In genomic region chr6:103893455-103893854, GRCm38 (mm10) we compare ENCODE assay signal across 25 mouse cellular contexts.
A peak's percentile ranks its signal among the peaks of the same experiment; 100 is the strongest.
DNase-seq lines count a peak whose midpoint lies in the region; ATAC-seq and TF ChIP-seq lines count a peak whose summit lies in the region.
"Had no signal": no experiment of that assay in that cellular context is flagged by ENCODE, and none has a peak within 500 bp of the region (broad histone marks: within the 10 kb centered on the region; RNA-seq: fewer than 3 reads in every experiment).

No protein-coding gene starts in this region.

- no peak overlapping the region for H3K4me2 ChIP-seq in hindbrain, embryonic 11.5 days (replicated peaks; ENCODE audit: low read depth, low read length)
- no peak overlapping the region for H3K4me2 ChIP-seq in hindbrain, embryonic 14.5 days (replicated peaks)
- no peak overlapping the region for H3K4me2 ChIP-seq in forebrain, embryonic 14.5 days (ENCODE audit: low read length)
- H3K4me2 ChIP-seq: embryonic facial prominence, embryonic 13.5 days; heart, embryonic 11.5 days; hindbrain, embryonic 13.5 days had no signal

- H3K36me3 ChIP-seq in hindbrain, embryonic 11.5 days (ENCODE audit: control insufficient read depth, insufficient read depth, low read length), result no peaks in the 10 kb centered on the region
- no peaks in the 10 kb centered on the region for H3K36me3 ChIP-seq in hindbrain, embryonic 14.5 days (replicated peaks; ENCODE audit: control insufficient read depth, insufficient read depth)
- H3K36me3 ChIP-seq in forebrain, embryonic 14.5 days (ENCODE audit: control insufficient read depth, insufficient read depth, low read length), result no peaks in the 10 kb centered on the region
- H3K36me3 ChIP-seq: embryonic facial prominence, embryonic 10.5 days; embryonic facial prominence, embryonic 13.5 days; hindbrain, embryonic 13.5 days had no signal

- no peak for TF ChIP-seq POLR2A in brain, embryonic 14.5 days (IDR thresholded peaks at IDR 0.05; ENCODE audit: borderline replicate concordance, extremely low read depth, insufficient read depth, insufficient read length, poor library complexity, severe bottlenecking)

- no peak overlapping the region for H3K9ac ChIP-seq in hindbrain, embryonic 11.5 days (ENCODE audit: low read depth, low read length)
- H3K9ac ChIP-seq in hindbrain, embryonic 14.5 days, result no peak overlapping the region
- H3K9ac ChIP-seq in forebrain, embryonic 14.5 days (ENCODE audit: low read length), result no peak overlapping the region
- H3K9ac ChIP-seq: embryonic facial prominence, embryonic 13.5 days; hindbrain, embryonic 13.5 days had no signal

- H3K27ac ChIP-seq in hindbrain, embryonic 11.5 days (ENCODE audit: low read depth, low read length), result no peak overlapping the region
- no peak overlapping the region for H3K27ac ChIP-seq in hindbrain, embryonic 14.5 days
- H3K27ac ChIP-seq in forebrain, embryonic 14.5 days (ENCODE audit: low read depth, low read length), result no peak overlapping the region
- H3K27ac ChIP-seq: embryonic facial prominence, embryonic 10.5 days; embryonic facial prominence, embryonic 13.5 days; gastrocnemius, adult 2 months; hindbrain, embryonic 13.5 days; hindbrain, postnatal 0 days had no signal

- WGBS in hindbrain, embryonic 11.5 days, result 77% methylated on average over 3 of the region's 3 CpGs
- 62% methylated on average over 3 of the region's 3 CpGs for WGBS in hindbrain, embryonic 14.5 days
- WGBS in forebrain, embryonic 14.5 days, result 33% methylated on average over 3 of the region's 3 CpGs

- H3K4me3 ChIP-seq in hindbrain, embryonic 11.5 days (ENCODE audit: low read depth, low read length), result no peak overlapping the region
- no peak overlapping the region for H3K4me3 ChIP-seq in hindbrain, embryonic 14.5 days (replicated peaks; ENCODE audit: low read length)
- H3K4me3 ChIP-seq in forebrain, embryonic 14.5 days (ENCODE audit: low read depth, low read length), result no peak overlapping the region
- H3K4me3 ChIP-seq: embryonic facial prominence, embryonic 10.5 days; embryonic facial prominence, embryonic 13.5 days; erythroblast, embryonic 14.5 days; gastrocnemius, adult 2 months; hindbrain, embryonic 13.5 days had no signal

- no peak for TF ChIP-seq CTCF in brain, embryonic 14.5 days (IDR thresholded peaks at IDR 0.05; ENCODE audit: borderline replicate concordance, extremely low read depth, insufficient read depth, insufficient read length)

- peak; percentile 30; the same call in 1 of the 2 replicates for ATAC-seq in hindbrain, embryonic 11.5 days (ENCODE audit: low FRiP score)
- no peak for ATAC-seq in hindbrain, embryonic 14.5 days (ENCODE audit: low FRiP score)
- ATAC-seq in forebrain, embryonic 14.5 days, result peak; percentile 62; the same call in 1 of the 2 replicates
- ATAC-seq: CD4-positive, CD25-positive, alpha-beta regulatory T cell, adult 4 months; hindbrain, postnatal 0 days; inflammation-experienced regulatory T-cells, adult 6 months; intestine, embryonic 16.5 days had no signal

- H3K9me3 ChIP-seq in hindbrain, embryonic 11.5 days (ENCODE audit: control insufficient read depth, low read length), result no peaks in the 10 kb centered on the region
- no peaks in the 10 kb centered on the region for H3K9me3 ChIP-seq in hindbrain, embryonic 14.5 days (ENCODE audit: control insufficient read depth, low read length)
- no peaks in the 10 kb centered on the region for H3K9me3 ChIP-seq in forebrain, embryonic 14.5 days (replicated peaks; ENCODE audit: control insufficient read depth, low read length)
- H3K9me3 ChIP-seq: embryonic facial prominence, embryonic 10.5 days; embryonic facial prominence, embryonic 13.5 days; hindbrain, embryonic 13.5 days had no signal

- H3K4me1 ChIP-seq in hindbrain, embryonic 11.5 days (replicated peaks; ENCODE audit: control insufficient read depth, insufficient read depth, low read length), result no peaks in the 10 kb centered on the region
- H3K4me1 ChIP-seq in hindbrain, embryonic 14.5 days (replicated peaks; ENCODE audit: control insufficient read depth, insufficient read depth, low read length), result no peaks in the 10 kb centered on the region
- H3K4me1 ChIP-seq in forebrain, embryonic 14.5 days (ENCODE audit: control insufficient read depth, insufficient read depth, low read length), result no peaks in the 10 kb centered on the region
- H3K4me1 ChIP-seq: embryonic facial prominence, embryonic 10.5 days; embryonic facial prominence, embryonic 13.5 days; hindbrain, embryonic 13.5 days had no signal

- H3K27me3 ChIP-seq in hindbrain, embryonic 11.5 days (ENCODE audit: control insufficient read depth, insufficient read depth, low read length), result no peaks in the 10 kb centered on the region
- no peaks in the 10 kb centered on the region for H3K27me3 ChIP-seq in hindbrain, embryonic 14.5 days (ENCODE audit: control insufficient read depth, insufficient read depth, low read length)
- H3K27me3 ChIP-seq in forebrain, embryonic 14.5 days (replicated peaks; ENCODE audit: control insufficient read depth, insufficient read depth, low read length), result no peaks in the 10 kb centered on the region
- H3K27me3 ChIP-seq: embryonic facial prominence, embryonic 13.5 days; hindbrain, embryonic 13.5 days had no signal

- DNase-seq in hindbrain, embryonic 11.5 days (ENCODE audit: low spot score), result no peak
- DNase-seq in hindbrain, embryonic 14.5 days (ENCODE audit: low spot score), result no peak
- peak; percentile 54 for DNase-seq in brain, embryonic 14.5 days (ENCODE audit: low read depth)
- peak; percentile 37 for DNase-seq in forebrain, embryonic 14.5 days (ENCODE audit: low spot score)
- no peak for DNase-seq in thymus, postnatal 10 days (ENCODE audit: low spot score in 2 of 2)
- no peak for DNase-seq in urinary bladder, adult 2 months (ENCODE audit: low spot score)
- DNase-seq: adrenal gland, adult 2 months; adrenal gland, postnatal 14 days; cerebellum, adult 18-20 months; cerebellum, adult 9-10 months; cerebellum, postnatal 25 days; embryo, embryonic 11 days; gastrocnemius, adult 2 months; gastrocnemius, postnatal 14 days; heart, adult 11 months; kidney, adult 18-20 months had no signal

Comparison
In these comparisons a context has a peak if more than half of its experiments do, and no peak if none do; other contexts are left out.
1. DNase-seq: peak in brain, embryonic 14.5 days (single experiment) and forebrain, embryonic 14.5 days (single experiment); none in hindbrain, embryonic 11.5 days (single experiment), hindbrain, embryonic 14.5 days (single experiment), thymus, postnatal 10 days (0 of 2) and urinary bladder, adult 2 months (single experiment).